Mouse (Mus musculus): ENCODE measurements around the gene Akip1.

The Akip1 gene

GRCm38 (mm10) chr7:109707023-109707785 is 3.7 kb downstream of the Akip1 start:
- DNase-seq (ENCODE audit: low read depth, low spot score) = peak; percentile 55

- peak; percentile 32 for DNase-seq (ENCODE audit: low read depth, low spot score)
These were observed 5.5 kb downstream of the Akip1 start for GRCm38 (mm10) chr7:109708961-109709382.

GRCm38 (mm10) chr7:109710069-109710468 is 6.6 kb downstream of the Akip1 start:
- no peak for DNase-seq (ENCODE audit: low read depth, low spot score)

GRCm38 (mm10) chr7:109712198-109712597 is 8.7 kb downstream of the Akip1 start:
- no peak for DNase-seq (ENCODE audit: low read depth, low spot score)

GRCm38 (mm10) chr7:109713434-109713982 is 10.0 kb downstream of the Akip1 start:
- DNase-seq (ENCODE audit: low read depth, low spot score) = no peak

- peak; percentile 65 for DNase-seq (ENCODE audit: low read depth, low spot score)
These were observed 15.8 kb downstream of the Akip1 start for GRCm38 (mm10) chr7:109719286-109719685.

- peak; percentile 86 for DNase-seq (ENCODE audit: low read depth, low spot score)
These were observed 19.1 kb downstream of the Akip1 start for GRCm38 (mm10) chr7:109722618-109723017.

- DNase-seq (ENCODE audit: low read depth, low spot score) = peak; percentile 15
These were observed 19.6 kb downstream of the Akip1 start for GRCm38 (mm10) chr7:109723114-109723513.

- peak; percentile 17 for DNase-seq (ENCODE audit: low read depth, low spot score)
These were observed 20.2 kb downstream of the Akip1 start, which contains the start of gene BC051019 for GRCm38 (mm10) chr7:109723697-109724096. Gene BC051019, minus strand, starts transcription at chr7:109723850.

- no peak for DNase-seq (ENCODE audit: low read depth, low spot score)
These were observed 28.1 kb downstream of the Akip1 start, which contains the start of gene Ascl3 for GRCm38 (mm10) chr7:109731626-109732025. Gene Ascl3, minus strand, starts transcription at chr7:109731726.

- no peak for DNase-seq (ENCODE audit: low read depth, low spot score)
These were observed 31.3 kb downstream of the Akip1 start for GRCm38 (mm10) chr7:109734806-109735205.

GRCm38 (mm10) chr7:109739822-109740370 is 36.4 kb downstream of the Akip1 start:
- no peak for DNase-seq (ENCODE audit: low read depth, low spot score)

GRCm38 (mm10) chr7:109741060-109741459 is 37.6 kb downstream of the Akip1 start:
- no peak for DNase-seq (ENCODE audit: low read depth, low spot score)

GRCm38 (mm10) chr7:109741703-109742102 is 38.2 kb downstream of the Akip1 start:
- DNase-seq (ENCODE audit: low read depth, low spot score) = no peak

- DNase-seq (ENCODE audit: low read depth, low spot score) = no peak
These were observed 44.3 kb downstream of the Akip1 start for GRCm38 (mm10) chr7:109747747-109748146.

- no peak for DNase-seq (ENCODE audit: low read depth, low spot score)
These were observed 48.0 kb downstream of the Akip1 start for GRCm38 (mm10) chr7:109751427-109752007.

- peak; percentile 69 for DNase-seq (ENCODE audit: low read depth, low spot score)
These were observed 48.8 kb downstream of the Akip1 start, which contains the start of gene Tmem9b for GRCm38 (mm10) chr7:109752008-109752925. Gene Tmem9b, minus strand, starts transcription at chr7:109752875.

GRCm38 (mm10) chr7:109754034-109754433 is 50.5 kb downstream of the Akip1 start:
- DNase-seq (ENCODE audit: low read depth, low spot score) = no peak

- DNase-seq (ENCODE audit: low read depth, low spot score) = no peak
These were observed 52.8 kb downstream of the Akip1 start for GRCm38 (mm10) chr7:109756291-109756690.

Data from ZHBTc4 (cell line).